Mouse (Mus musculus): ENCODE results near the gene Srgap1.

- TF ChIP-seq CTCF (IDR thresholded peaks at IDR 0.05; ENCODE audit: insufficient read depth, low read depth, low read length) (no peak), POLR2A (IDR thresholded peaks at IDR 0.05; ENCODE audit: insufficient read depth, low read depth, low read length) (no peak)
These were observed 258.6 kb downstream of the Srgap1 start for GRCm38 (mm10) chr10:121788536-121788935.

Measured in olfactory bulb, adult 2 months (tissue).